Mouse (Mus musculus): Measurements from ENCODE around the gene Tmem219. TPM values are rescaled to one million over a fixed set of nuclear protein-coding genes. Genes with fewer than 3 reads are reported as not detected.
"Not testable (repeated sequence)": the region's sequence is repeated elsewhere in the genome, so short reads cannot be mapped to it uniquely, and the experiment has no call there.

The Tmem219 gene
- polyA plus RNA-seq, 1 experiment from 2014 or later: 30.9 TPM

DNA sequence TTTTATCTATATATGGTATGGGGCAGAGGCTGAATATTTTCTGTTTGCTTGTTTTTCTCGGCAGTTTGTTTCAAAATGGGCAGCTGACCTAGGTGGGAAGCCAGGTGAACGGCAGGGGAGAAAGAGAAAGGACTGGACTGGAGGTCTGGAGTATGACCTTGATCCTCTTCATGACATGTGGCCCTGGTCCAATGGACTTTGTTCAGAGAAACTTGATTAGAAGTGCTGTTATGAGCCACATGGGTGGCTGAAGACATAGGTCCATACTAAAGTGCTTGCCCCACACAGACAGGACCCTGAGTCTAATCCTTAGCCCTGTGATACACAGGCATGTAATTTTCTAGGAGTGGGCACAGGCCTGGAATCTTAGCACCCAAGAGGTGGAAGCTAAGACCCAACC, 1.2 kb downstream of the Tmem219 start:
- H3K9me3 ChIP-seq (replicated peaks): no peaks in the 10 kb centered on the region
- no peak overlapping the region for H3K4me3 ChIP-seq (replicated peaks)
- no peak overlapping the region for H3K9ac ChIP-seq (replicated peaks)
- H3K27ac ChIP-seq (replicated peaks): no peak overlapping the region
- no peak overlapping the region for H3K4me2 ChIP-seq
- H3K4me1 ChIP-seq: peaks cover 5% of the 10 kb centered on the region; the same call in 1 of the 2 replicates
- 55% methylated on average over 2 of the region's 2 CpGs for WGBS
- no peaks in the 10 kb centered on the region for H3K36me3 ChIP-seq
- ATAC-seq (ENCODE audit: low FRiP score): no peak
- H3K27me3 ChIP-seq (replicated peaks): no peaks in the 10 kb centered on the region

DNA sequence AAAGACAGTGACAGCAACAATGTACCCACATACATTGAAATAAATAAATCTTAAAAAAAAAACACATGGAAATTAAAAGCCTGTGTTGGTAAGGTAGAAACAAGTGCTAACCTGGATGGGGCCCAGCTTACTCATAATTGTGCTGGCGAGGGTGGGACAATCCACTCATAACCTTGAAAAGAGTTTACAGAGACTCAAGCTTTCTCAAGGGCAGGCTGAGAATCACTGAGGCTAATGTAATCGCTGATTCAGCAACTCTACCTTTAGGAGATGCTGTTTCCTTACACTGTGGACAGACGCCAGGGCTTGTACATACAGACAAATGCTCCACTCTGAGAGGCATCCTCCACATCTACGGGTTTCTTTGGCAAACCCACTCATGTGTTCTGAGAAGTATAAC, 2.7 kb downstream of the Tmem219 start:
- ATAC-seq (ENCODE audit: low FRiP score): no peak
- H3K9ac ChIP-seq (replicated peaks): no peak overlapping the region
- 84% methylated on average over 4 of the region's 4 CpGs for WGBS
- peaks cover 5% of the 10 kb centered on the region; the same call in 1 of the 2 replicates for H3K4me1 ChIP-seq
- H3K4me3 ChIP-seq (replicated peaks): no peak overlapping the region
- no peaks in the 10 kb centered on the region for H3K9me3 ChIP-seq (replicated peaks)
- H3K4me2 ChIP-seq: no peak overlapping the region
- no peak overlapping the region for H3K27ac ChIP-seq (replicated peaks)
- H3K36me3 ChIP-seq: no peaks in the 10 kb centered on the region
- H3K27me3 ChIP-seq (replicated peaks): no peaks in the 10 kb centered on the region

DNA sequence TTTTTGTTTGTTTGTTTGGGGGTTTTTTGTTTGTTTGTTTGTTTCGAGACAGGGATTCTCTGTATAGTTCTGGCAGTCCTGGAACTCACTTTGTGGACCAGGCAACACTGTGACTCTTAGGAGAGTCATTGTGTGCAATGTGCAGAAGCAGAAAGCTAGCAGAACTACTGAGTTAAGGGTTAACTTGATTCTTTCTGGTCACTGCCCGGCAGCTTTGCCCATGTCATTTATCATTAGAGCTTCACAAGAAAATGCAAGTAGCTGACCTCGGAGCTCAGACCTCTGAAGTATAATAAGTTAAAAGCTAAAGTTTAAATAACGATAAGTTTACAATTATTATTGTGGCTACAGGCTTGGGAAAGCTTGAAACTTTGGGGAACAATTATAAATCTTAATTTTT, 4.4 kb downstream of the Tmem219 start:
- H3K4me1 ChIP-seq; H3K9ac ChIP-seq (replicated peaks); H3K27me3 ChIP-seq (replicated peaks); ATAC-seq (ENCODE audit: low FRiP score); H3K4me3 ChIP-seq (replicated peaks); H3K4me2 ChIP-seq; H3K27ac ChIP-seq (replicated peaks); H3K9me3 ChIP-seq (replicated peaks); H3K36me3 ChIP-seq: not testable (repeated sequence)
- WGBS: 26% methylated on average over 4 of the region's 4 CpGs

DNA sequence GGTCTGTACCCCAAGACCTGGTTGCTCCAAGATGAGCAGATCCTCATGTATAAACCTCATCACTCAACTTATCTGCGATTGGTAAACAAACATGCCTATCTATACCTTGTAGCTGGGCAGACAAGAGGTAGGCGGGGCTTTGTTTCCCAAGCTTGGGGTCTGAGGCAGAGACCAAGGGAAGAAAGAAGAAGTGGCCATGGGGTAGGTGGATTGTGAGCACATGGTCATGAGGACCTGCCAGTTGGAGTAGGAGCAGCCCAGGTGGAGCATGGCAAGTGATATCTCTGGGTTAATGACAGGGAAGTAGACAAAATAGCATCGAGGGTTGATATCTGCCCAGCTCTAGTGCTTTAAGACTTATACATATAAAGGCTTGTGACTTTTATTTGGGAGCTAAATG, 7.9 kb downstream of the Tmem219 start:
- H3K27me3 ChIP-seq (replicated peaks): no peaks in the 10 kb centered on the region
- 88% methylated on average over 3 of the region's 3 CpGs for WGBS
- H3K4me1 ChIP-seq: no peaks in the 10 kb centered on the region
- no peaks in the 10 kb centered on the region for H3K9me3 ChIP-seq (replicated peaks)
- no peak overlapping the region for H3K4me2 ChIP-seq
- no peak overlapping the region for H3K27ac ChIP-seq (replicated peaks)
- H3K9ac ChIP-seq (replicated peaks): no peak overlapping the region
- ATAC-seq (ENCODE audit: low FRiP score): no peak
- no peaks in the 10 kb centered on the region for H3K36me3 ChIP-seq
- no peak overlapping the region for H3K4me3 ChIP-seq (replicated peaks)

DNA sequence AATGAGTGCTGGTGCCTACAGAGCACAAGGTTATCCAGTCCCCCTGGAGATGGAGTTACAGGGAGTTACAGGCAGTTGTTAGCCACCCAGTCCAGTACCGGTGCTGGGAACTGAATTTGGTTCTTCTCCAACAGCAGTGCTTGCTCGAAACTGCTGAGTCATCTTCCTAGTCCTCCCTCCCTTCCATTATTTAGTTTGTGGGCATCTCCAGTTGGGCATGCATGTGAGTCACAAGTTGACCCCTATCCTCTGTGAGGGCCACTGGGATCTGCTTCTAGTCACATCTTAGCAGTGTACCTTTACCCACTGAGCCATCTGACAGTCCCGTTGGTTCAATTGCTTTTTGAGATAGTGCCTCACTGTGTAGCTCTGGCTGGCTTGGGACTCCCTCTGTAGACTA, 17.1 kb downstream of the Tmem219 start:
- Histone ChIP-seq H3K4me2 (no peak overlapping the region), H3K9ac (replicated peaks) (no peak overlapping the region), H3K36me3 (no peaks in the 10 kb centered on the region), H3K27me3 (replicated peaks) (no peaks in the 10 kb centered on the region), H3K4me3 (replicated peaks) (no peak overlapping the region), H3K9me3 (replicated peaks) (no peaks in the 10 kb centered on the region), H3K4me1 (no peaks in the 10 kb centered on the region), H3K27ac (replicated peaks) (no peak overlapping the region)
- WGBS: 81% methylated on average over 3 of the region's 3 CpGs
- no peak for ATAC-seq (ENCODE audit: low FRiP score)

DNA sequence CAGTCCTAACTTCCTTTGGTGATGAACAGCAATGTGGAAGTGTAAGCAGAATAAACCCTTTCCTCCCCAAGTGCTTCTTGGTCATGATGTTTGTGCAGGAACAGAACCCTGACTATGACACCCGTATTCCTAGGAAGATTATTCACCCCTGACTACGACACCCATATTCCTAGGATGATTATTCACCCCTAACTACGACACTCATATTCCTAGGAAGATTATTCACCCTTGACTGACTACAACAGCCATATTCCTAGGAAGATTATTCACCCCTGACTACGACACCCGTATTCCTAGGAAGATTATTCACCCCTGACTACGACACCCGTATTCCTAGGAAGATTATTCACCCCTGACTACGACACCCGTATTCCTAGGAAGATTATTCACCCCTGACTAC, 22.9 kb downstream of the Tmem219 start:
- not testable (repeated sequence) for H3K36me3 ChIP-seq; H3K27me3 ChIP-seq (replicated peaks); H3K4me2 ChIP-seq; H3K4me3 ChIP-seq (replicated peaks); ATAC-seq (ENCODE audit: low FRiP score); H3K9ac ChIP-seq (replicated peaks); H3K27ac ChIP-seq (replicated peaks); H3K9me3 ChIP-seq (replicated peaks)
- 96% methylated on average over 7 of the region's 9 CpGs for WGBS
- H3K4me1 ChIP-seq: peaks cover 19% of the 10 kb centered on the region

DNA sequence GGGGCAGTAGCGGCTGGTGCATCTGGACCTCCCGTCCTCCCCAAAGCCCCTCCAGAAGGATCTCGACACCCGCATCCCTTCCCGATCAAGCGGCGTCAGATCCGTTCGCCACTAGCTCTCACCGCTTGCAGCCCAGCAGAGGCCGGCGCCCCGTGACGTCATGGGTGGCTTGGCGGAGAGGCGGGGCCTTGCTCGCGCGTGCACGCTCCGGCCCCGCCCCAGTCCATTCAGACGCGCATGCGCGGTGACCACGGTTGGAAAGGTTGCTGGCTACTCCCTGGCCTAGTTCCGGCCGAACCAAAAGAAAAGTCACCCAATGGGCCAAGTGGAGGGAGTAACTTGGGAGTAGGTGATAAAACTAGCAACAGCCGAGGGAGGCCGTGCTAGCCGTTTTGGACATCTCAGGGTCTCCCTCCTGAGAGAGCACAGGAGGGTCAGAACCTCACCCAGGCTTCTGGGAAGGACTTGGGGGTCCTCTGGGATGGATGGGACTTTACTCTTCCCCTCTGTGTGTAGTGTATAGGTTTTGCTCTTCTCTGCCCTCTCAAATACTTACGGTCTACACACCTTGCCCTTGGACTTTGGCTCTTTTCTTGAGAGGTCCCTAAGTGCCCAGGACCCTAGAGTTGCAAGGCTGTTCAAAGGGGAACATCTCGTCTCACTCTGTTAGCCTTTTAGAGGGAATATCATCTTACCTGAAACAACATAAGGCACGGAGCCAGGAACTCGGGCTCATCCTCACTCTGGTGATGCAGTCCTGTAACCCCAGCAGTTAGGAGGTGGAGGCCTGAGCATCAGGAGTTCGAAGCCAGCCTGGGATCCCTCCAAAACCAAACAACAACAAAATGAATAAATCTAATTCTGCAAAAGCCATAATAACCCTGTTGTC, 24.4 kb downstream of the Tmem219 start:
- no peaks in the 10 kb centered on the region for H3K9me3 ChIP-seq (replicated peaks)
- H3K27me3 ChIP-seq (replicated peaks): no peaks in the 10 kb centered on the region
- no peaks in the 10 kb centered on the region for H3K36me3 ChIP-seq
- H3K4me2 ChIP-seq: peak overlapping the region; percentile 71
- peak; percentile 96 for ATAC-seq (ENCODE audit: low FRiP score)
- H3K27ac ChIP-seq (replicated peaks): peak overlapping the region; percentile 93
- WGBS: 12% methylated on average over 37 of the region's 37 CpGs
- peak overlapping the region; percentile 89 for H3K9ac ChIP-seq (replicated peaks)
- H3K4me1 ChIP-seq: peaks cover 19% of the 10 kb centered on the region
- peak overlapping the region; percentile 71 for H3K4me3 ChIP-seq (replicated peaks)

DNA sequence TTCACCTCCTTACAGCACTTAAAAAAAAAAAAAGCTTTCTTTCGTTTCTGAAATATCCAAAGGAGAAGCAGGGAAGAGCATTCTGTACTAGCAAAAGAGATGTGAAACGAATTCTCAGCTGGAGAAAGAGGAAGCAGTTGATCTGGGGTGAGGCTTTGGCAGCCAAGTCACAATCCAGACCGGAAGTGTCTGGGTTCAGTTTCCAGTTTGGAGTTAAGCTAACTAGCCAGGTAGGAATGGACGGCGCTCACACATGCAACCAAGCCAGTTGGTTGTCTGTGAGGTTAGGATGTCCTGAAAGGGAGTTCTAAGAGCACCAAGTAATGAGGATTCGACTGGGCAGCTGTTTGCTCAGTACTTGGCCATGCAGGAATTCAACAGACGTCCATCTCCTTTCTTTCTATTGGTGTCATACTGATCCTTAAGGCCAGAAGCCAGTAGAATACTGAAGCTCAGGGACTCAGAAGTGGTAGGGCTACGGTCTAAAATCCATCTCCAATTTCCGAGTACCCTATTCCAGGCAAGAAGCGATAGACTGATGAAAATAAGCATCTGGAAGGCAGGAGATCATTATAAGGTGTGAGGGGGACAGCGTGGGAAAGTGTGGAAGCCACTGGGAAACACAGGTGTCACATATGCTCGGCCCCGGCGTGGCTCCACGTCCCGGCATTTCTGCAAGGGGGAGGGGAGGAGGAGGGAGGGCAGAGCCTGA, 25.2 kb downstream of the Tmem219 start:
- H3K4me1 ChIP-seq: peaks cover 19% of the 10 kb centered on the region
- peak overlapping the region; percentile 71 for H3K4me3 ChIP-seq (replicated peaks)
- no peaks in the 10 kb centered on the region for H3K9me3 ChIP-seq (replicated peaks)
- peak; percentile 70 for ATAC-seq (ENCODE audit: low FRiP score)
- peak overlapping the region; percentile 71 for H3K4me2 ChIP-seq
- no peaks in the 10 kb centered on the region for H3K27me3 ChIP-seq (replicated peaks)
- 23% methylated on average over 16 of the region's 16 CpGs for WGBS
- H3K9ac ChIP-seq (replicated peaks): peak overlapping the region; percentile 89
- H3K36me3 ChIP-seq: no peaks in the 10 kb centered on the region
- H3K27ac ChIP-seq (replicated peaks): peak overlapping the region; percentile 93

DNA sequence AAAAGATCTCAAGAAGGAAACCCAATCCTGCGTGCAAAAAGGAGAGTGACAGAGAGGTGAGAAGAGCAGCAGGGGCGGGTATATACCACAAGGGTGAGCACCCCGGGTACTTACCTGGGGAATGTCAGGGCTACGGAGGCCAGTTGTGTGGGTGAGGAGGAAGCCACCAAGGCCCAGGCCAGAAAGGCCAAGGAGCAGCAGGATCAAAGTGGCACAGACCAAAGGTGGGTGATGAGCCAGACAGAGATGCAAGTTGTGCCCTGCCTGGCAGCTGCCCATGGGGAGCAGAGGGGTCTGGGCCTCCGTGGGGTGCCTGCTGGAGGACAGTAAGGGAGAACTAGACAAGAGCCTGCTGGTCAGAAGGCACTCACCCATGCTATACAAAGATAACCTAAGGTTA, 25.8 kb downstream of the Tmem219 start:
- Histone ChIP-seq H3K36me3 (no peaks in the 10 kb centered on the region), H3K9me3 (replicated peaks) (no peaks in the 10 kb centered on the region), H3K4me3 (replicated peaks) (no peak overlapping the region), H3K4me2 (peak overlapping the region; percentile 71), H3K4me1 (peaks cover 19% of the 10 kb centered on the region), H3K27ac (replicated peaks) (no peak overlapping the region), H3K9ac (replicated peaks) (peak overlapping the region; percentile 89; the same call in 1 of the 2 replicates), H3K27me3 (replicated peaks) (no peaks in the 10 kb centered on the region)
- ATAC-seq (ENCODE audit: low FRiP score): no peak
- WGBS: 91% methylated on average over 5 of the region's 5 CpGs

DNA sequence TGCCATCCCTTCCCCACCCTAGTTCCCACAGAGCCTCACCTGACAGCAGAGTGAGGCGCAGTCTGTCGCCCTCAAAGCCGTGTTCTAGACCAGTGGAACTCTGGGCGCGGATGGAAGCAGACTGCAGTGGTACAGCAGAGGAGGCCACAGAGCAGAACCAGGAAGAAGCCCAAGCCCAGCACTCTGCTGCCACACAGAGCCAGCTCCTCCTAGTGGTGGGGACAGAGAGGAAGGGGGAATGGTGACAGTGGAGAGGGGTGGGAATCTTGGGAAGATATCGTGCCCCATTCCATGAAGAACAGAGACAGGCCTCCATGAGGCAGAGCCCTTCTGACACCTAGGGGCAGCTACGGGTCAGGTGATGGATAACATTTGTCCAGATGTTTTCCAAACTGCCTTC, 33.9 kb downstream of the Tmem219 start:
- no peak for ATAC-seq (ENCODE audit: low FRiP score)
- H3K9me3 ChIP-seq (replicated peaks): no peaks in the 10 kb centered on the region
- H3K4me3 ChIP-seq (replicated peaks): no peak overlapping the region
- peaks cover 14% of the 10 kb centered on the region for H3K36me3 ChIP-seq
- H3K27me3 ChIP-seq (replicated peaks): no peaks in the 10 kb centered on the region
- 53% methylated on average over 7 of the region's 7 CpGs for WGBS
- no peak overlapping the region for H3K9ac ChIP-seq (replicated peaks)
- peaks cover 4% of the 10 kb centered on the region; the same call in 1 of the 2 replicates for H3K4me1 ChIP-seq
- H3K4me2 ChIP-seq: no peak overlapping the region
- no peak overlapping the region for H3K27ac ChIP-seq (replicated peaks)

DNA sequence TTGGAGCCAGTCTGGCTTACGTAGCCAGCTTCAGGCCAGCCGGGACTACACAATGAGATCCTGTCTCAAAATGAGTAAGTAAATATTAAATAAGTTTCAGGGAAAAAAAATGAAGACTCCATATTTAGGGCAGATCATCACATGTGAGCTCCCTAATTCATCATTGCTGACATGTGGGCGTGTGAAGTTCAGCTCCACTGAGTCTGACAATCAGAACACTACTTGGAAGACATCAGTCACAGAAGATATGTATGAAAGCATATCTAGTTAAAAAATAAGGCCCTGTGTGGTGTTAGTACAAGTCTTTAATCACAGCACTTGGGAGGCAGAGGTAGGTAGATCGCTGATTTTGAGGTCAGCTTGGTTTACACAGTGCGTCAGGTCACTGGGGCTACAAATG, 35.4 kb downstream of the Tmem219 start:
- peaks cover 19% of the 10 kb centered on the region for H3K4me1 ChIP-seq
- H3K4me3 ChIP-seq (replicated peaks): no peak overlapping the region
- no peak overlapping the region for H3K4me2 ChIP-seq
- no peaks in the 10 kb centered on the region for H3K9me3 ChIP-seq (replicated peaks)
- no peak overlapping the region for H3K9ac ChIP-seq (replicated peaks)
- H3K27me3 ChIP-seq (replicated peaks): no peaks in the 10 kb centered on the region
- WGBS: 93% methylated on average over 5 of the region's 5 CpGs
- no peak for ATAC-seq (ENCODE audit: low FRiP score)
- peaks cover 14% of the 10 kb centered on the region for H3K36me3 ChIP-seq
- no peak overlapping the region for H3K27ac ChIP-seq (replicated peaks)

All from neural tube, embryonic 15.5 days (tissue).